Mouse (Mus musculus) kidney, adult 2 months (tissue): ENCODE results near the gene Slco1a5.

ENCODE experiments used
- CTCF ChIP-seq: fragments of 200-500 bp; conservative IDR thresholded peaks from 2 replicates; pipeline ENCODE4 v1.5.1; 2011; ENCODE audit warnings: low read depth, mild to moderate bottlenecking, control low read depth, low read length, moderate library complexity, mixed read lengths; ENCODE audit not compliant: insufficient read depth, insufficient read length
- POLR2A ChIP-seq: fragments of 200-500 bp; IDR thresholded peaks from one replicate; pipeline ENCODE4 v1.6.1; 2011; ENCODE audit warnings: low read depth, low read length, control low read depth

GRCm38 (mm10) chr6:142305076-142305475 is 17.7 kb downstream of the Slco1a5 start:
- TF ChIP-seq CTCF (no peak), POLR2A (no peak)
